Mouse (Mus musculus): ENCODE measurements around the gene Vps45.

- no peak for TF ChIP-seq CTCF (IDR thresholded peaks at IDR 0.05; ENCODE audit: low read depth, low read length)
- TF ChIP-seq POLR2A (IDR thresholded peaks at IDR 0.05; ENCODE audit: insufficient read depth, low read length), result no peak
These were observed 61.0 kb downstream of the Vps45 start for GRCm38 (mm10) chr3:95997203-95997721.

Data from ES-Bruce4 (cell line).